Mouse (Mus musculus) kidney, embryonic 16.5 days (tissue): ENCODE results near the gene Cpsf6. TPM values are rescaled to one million over a fixed set of nuclear protein-coding genes. Genes with fewer than 3 reads are reported as not detected.

ENCODE experiments used
- ATAC-seq: fragments of 200-750 bp; cut with Nextera tagmentation; 2 replicates; pipeline ENCODE4 v1.8.0; 2017; ENCODE audit warnings: moderate TSS enrichment; ENCODE audit not compliant: low FRiP score, low TSS enrichment
- H3K27ac ChIP-seq: fragments of 300-500 bp; sonication (generic); 2 replicates; pipeline ENCODE4 v1.5.1; 2014; ENCODE audit warnings: low read length
- H3K27me3 ChIP-seq: fragments of 300-500 bp; sonication (generic); 2 replicates; pipeline ENCODE4 v1.6.1; 2014; ENCODE audit warnings: low read length, control low read depth, mixed read lengths; ENCODE audit not compliant: insufficient read depth
- H3K36me3 ChIP-seq: fragments of 300-500 bp; sonication (generic); 2 replicates; pipeline ENCODE4 v1.6.1; 2014; ENCODE audit warnings: low read length, control low read depth, mixed read lengths; ENCODE audit not compliant: insufficient read depth
- H3K4me1 ChIP-seq: fragments of 300-500 bp; sonication (generic); 2 replicates; pipeline ENCODE4 v1.6.1; 2014; ENCODE audit warnings: low read length, control low read depth, mixed read lengths; ENCODE audit not compliant: insufficient read depth
- H3K4me2 ChIP-seq: fragments of 300-500 bp; sonication (generic); replicated peaks from 2 replicates; pipeline ENCODE4 v1.6.1; 2014; ENCODE audit warnings: low read depth, low read length
- H3K4me3 ChIP-seq: fragments of 300-500 bp; sonication (generic); 2 replicates; pipeline ENCODE4 v1.5.1; 2014; ENCODE audit warnings: mild to moderate bottlenecking, low read length
- H3K9ac ChIP-seq: fragments of 300-500 bp; sonication (generic); replicated peaks from 2 replicates; pipeline ENCODE4 v1.6.1; 2014; ENCODE audit warnings: low read length
- H3K9me3 ChIP-seq: fragments of 300-500 bp; sonication (generic); 2 replicates; pipeline ENCODE4 v1.6.1; 2016; ENCODE audit warnings: low read length, control low read depth
- WGBS: fragments of 180-500 bp; shearing (Covaris S2); extraction: QIAGEN DNeasy Blood & Tissue Kit; methylation state at CpG from one replicate; pipeline ENCODE4 v1.1.7; 2014; 5-methylcytosine and 5-hydroxymethylcytosine counted together
- polyA plus RNA-seq: library from polyadenylated mRNA; unstranded; fragments of >200 nt; fragmentation: Nextera tagmentation; extraction: Ambion mirVana; gene quantifications from 2 replicates; pipeline ENCODE4 v1.2.1, GENCODE M21; 2015

The Cpsf6 gene
- polyA plus RNA-seq, 1 experiment from 2014 or later = 151 TPM

- no peaks in the 10 kb centered on the region; the same call in 1 of the 2 replicates for H3K27me3 ChIP-seq
- WGBS = 87% methylated on average over 6 of the region's 6 CpGs
- H3K36me3 ChIP-seq = no peaks in the 10 kb centered on the region
- H3K27ac ChIP-seq = no peak overlapping the region
- no peak overlapping the region for H3K4me3 ChIP-seq
- ATAC-seq = no peak
- no peaks in the 10 kb centered on the region for H3K4me1 ChIP-seq
- H3K9ac ChIP-seq = no peak overlapping the region
- no peaks in the 10 kb centered on the region for H3K9me3 ChIP-seq
- no peak overlapping the region for H3K4me2 ChIP-seq
Measured at GRCm38 (mm10) chr10:117386981-117387380, 7.2 kb upstream of the Cpsf6 start.

GRCm38 (mm10) chr10:117386261-117386660, 6.4 kb upstream of the Cpsf6 start:
- 86% methylated on average over 1 of the region's 1 CpGs for WGBS
- Histone ChIP-seq H3K9ac (no peak overlapping the region), H3K36me3 (no peaks in the 10 kb centered on the region), H3K27ac (no peak overlapping the region), H3K27me3 (no peaks in the 10 kb centered on the region; the same call in 1 of the 2 replicates), H3K4me2 (no peak overlapping the region), H3K9me3 (no peaks in the 10 kb centered on the region), H3K4me1 (no peaks in the 10 kb centered on the region), H3K4me3 (no peak overlapping the region)
- ATAC-seq = no peak

- no peaks in the 10 kb centered on the region for H3K9me3 ChIP-seq
- no peak for ATAC-seq
Measured at GRCm38 (mm10) chr10:117385431-117385830, 5.6 kb upstream of the Cpsf6 start.

GRCm38 (mm10) chr10:117385086-117385430, 5.2 kb upstream of the Cpsf6 start:
- H3K36me3 ChIP-seq = no peaks in the 10 kb centered on the region
- H3K4me1 ChIP-seq = no peaks in the 10 kb centered on the region
- ATAC-seq = no peak
- WGBS = 75% methylated on average over 2 of the region's 2 CpGs
- no peak overlapping the region for H3K9ac ChIP-seq
- no peak overlapping the region for H3K4me3 ChIP-seq
- H3K4me2 ChIP-seq = no peak overlapping the region
- H3K27ac ChIP-seq = no peak overlapping the region
- no peaks in the 10 kb centered on the region for H3K9me3 ChIP-seq
- H3K27me3 ChIP-seq = no peaks in the 10 kb centered on the region; the same call in 1 of the 2 replicates

More at GRCm38 (mm10) chr10:117385431-117385830, 5.6 kb upstream of the Cpsf6 start:
- no peak overlapping the region for H3K4me2 ChIP-seq
- H3K36me3 ChIP-seq = no peaks in the 10 kb centered on the region
- 84% methylated on average over 4 of the region's 4 CpGs for WGBS
- H3K9ac ChIP-seq = no peak overlapping the region
- no peaks in the 10 kb centered on the region; the same call in 1 of the 2 replicates for H3K27me3 ChIP-seq
- H3K4me1 ChIP-seq = no peaks in the 10 kb centered on the region
- H3K4me3 ChIP-seq = no peak overlapping the region
- no peak overlapping the region for H3K27ac ChIP-seq

- Histone ChIP-seq H3K36me3 (no peaks in the 10 kb centered on the region), H3K9me3 (no peaks in the 10 kb centered on the region), H3K4me1 (no peaks in the 10 kb centered on the region), H3K27ac (no peak overlapping the region), H3K9ac (no peak overlapping the region), H3K4me2 (no peak overlapping the region), H3K4me3 (no peak overlapping the region), H3K27me3 (no peaks in the 10 kb centered on the region)
- no peak for ATAC-seq
- WGBS = 85% methylated on average over 4 of the region's 4 CpGs
Measured at GRCm38 (mm10) chr10:117384386-117385085, 4.7 kb upstream of the Cpsf6 start.

- Histone ChIP-seq H3K4me2 (no peak overlapping the region), H3K4me1 (no peaks in the 10 kb centered on the region), H3K27me3 (no peaks in the 10 kb centered on the region), H3K9me3 (no peaks in the 10 kb centered on the region), H3K27ac (no peak overlapping the region), H3K9ac (no peak overlapping the region), H3K4me3 (no peak overlapping the region), H3K36me3 (no peaks in the 10 kb centered on the region)
- no peak for ATAC-seq
- WGBS = 80% methylated on average over 6 of the region's 6 CpGs
Measured at GRCm38 (mm10) chr10:117383941-117384340, 4.1 kb upstream of the Cpsf6 start.

- no peak for ATAC-seq
- H3K4me2 ChIP-seq = no peak overlapping the region
- no peaks in the 10 kb centered on the region for H3K4me1 ChIP-seq
- no peaks in the 10 kb centered on the region for H3K36me3 ChIP-seq
- H3K9me3 ChIP-seq = no peaks in the 10 kb centered on the region
- H3K4me3 ChIP-seq = no peak overlapping the region
- H3K27ac ChIP-seq = no peak overlapping the region
- no peaks in the 10 kb centered on the region for H3K27me3 ChIP-seq
- no peak overlapping the region for H3K9ac ChIP-seq
- 84% methylated on average over 8 of the region's 8 CpGs for WGBS
Measured at GRCm38 (mm10) chr10:117382996-117383550, 3.3 kb upstream of the Cpsf6 start.

GRCm38 (mm10) chr10:117382146-117382545, 2.3 kb upstream of the Cpsf6 start:
- H3K36me3 ChIP-seq = no peaks in the 10 kb centered on the region
- no peak for ATAC-seq
- H3K27me3 ChIP-seq = no peaks in the 10 kb centered on the region
- H3K4me1 ChIP-seq = peaks cover 4% of the 10 kb centered on the region
- no peak overlapping the region for H3K4me2 ChIP-seq
- H3K9ac ChIP-seq = no peak overlapping the region
- H3K4me3 ChIP-seq = no peak overlapping the region
- WGBS = 78% methylated on average over 2 of the region's 2 CpGs
- no peaks in the 10 kb centered on the region for H3K9me3 ChIP-seq
- no peak overlapping the region for H3K27ac ChIP-seq

- Histone ChIP-seq H3K4me3 (no peak overlapping the region), H3K27me3 (no peaks in the 10 kb centered on the region), H3K36me3 (no peaks in the 10 kb centered on the region), H3K4me2 (no peak overlapping the region), H3K9me3 (no peaks in the 10 kb centered on the region), H3K27ac (no peak overlapping the region), H3K4me1 (peaks cover 4% of the 10 kb centered on the region), H3K9ac (no peak overlapping the region)
- ATAC-seq = no peak
- WGBS = 93% methylated on average over 4 of the region's 4 CpGs
Measured at GRCm38 (mm10) chr10:117380721-117381570, 1.1 kb upstream of the Cpsf6 start.

- 93% methylated on average over 2 of the region's 2 CpGs for WGBS
- Histone ChIP-seq H3K4me2 (no peak overlapping the region), H3K4me3 (no peak overlapping the region), H3K27ac (no peak overlapping the region), H3K9me3 (no peaks in the 10 kb centered on the region), H3K9ac (no peak overlapping the region), H3K27me3 (no peaks in the 10 kb centered on the region), H3K4me1 (peaks cover 11% of the 10 kb centered on the region), H3K36me3 (no peaks in the 10 kb centered on the region)
- no peak for ATAC-seq
Measured at GRCm38 (mm10) chr10:117379441-117379840, 374 bp downstream of the Cpsf6 start.
